Mouse (Mus musculus): ENCODE measurements at regions not wholly inside any gene's neighbourhood (a gene's known extent, or its start where the extent isn't known, plus 50 kb on each side); places are given as distances from the start of the nearest gene placed in this dataset.

DNA sequence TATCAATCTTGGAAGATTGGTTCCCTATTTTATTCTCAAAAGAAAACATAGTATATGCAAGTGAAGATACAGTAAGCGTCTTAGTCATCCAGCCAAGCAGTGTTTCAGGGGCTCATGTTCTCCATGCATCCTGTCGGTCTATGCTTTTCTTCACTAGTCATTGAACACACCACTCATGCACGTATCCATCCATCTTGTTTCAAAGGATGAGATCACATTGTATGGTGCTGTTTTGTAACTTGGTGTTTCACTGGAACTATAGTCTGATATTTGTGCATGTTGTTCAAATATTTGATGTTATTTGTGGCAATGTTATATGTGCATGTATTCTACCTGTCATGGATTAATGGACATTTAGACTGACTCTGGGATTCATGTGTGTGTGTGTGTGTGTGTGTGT lies 293.8 kb downstream of the Ets1 start:
- TF ChIP-seq CTCF (conservative IDR thresholded peaks at IDR 0.05; ENCODE audit: insufficient read depth, insufficient read length, low read depth, low read length) (no peak), POLR2A (IDR thresholded peaks at IDR 0.05; ENCODE audit: low read depth, low read length) (no peak)
